Mouse (Mus musculus) retina, postnatal 7 days (tissue): Measurements from ENCODE around the gene Itga3.

ENCODE experiments used
- DNase-seq: peaks from one replicate; pipeline ENCODE4 v3.0.0-alpha.2; 2012; ENCODE audit warnings: low read depth, low spot score

Itga3 gene

DNA sequence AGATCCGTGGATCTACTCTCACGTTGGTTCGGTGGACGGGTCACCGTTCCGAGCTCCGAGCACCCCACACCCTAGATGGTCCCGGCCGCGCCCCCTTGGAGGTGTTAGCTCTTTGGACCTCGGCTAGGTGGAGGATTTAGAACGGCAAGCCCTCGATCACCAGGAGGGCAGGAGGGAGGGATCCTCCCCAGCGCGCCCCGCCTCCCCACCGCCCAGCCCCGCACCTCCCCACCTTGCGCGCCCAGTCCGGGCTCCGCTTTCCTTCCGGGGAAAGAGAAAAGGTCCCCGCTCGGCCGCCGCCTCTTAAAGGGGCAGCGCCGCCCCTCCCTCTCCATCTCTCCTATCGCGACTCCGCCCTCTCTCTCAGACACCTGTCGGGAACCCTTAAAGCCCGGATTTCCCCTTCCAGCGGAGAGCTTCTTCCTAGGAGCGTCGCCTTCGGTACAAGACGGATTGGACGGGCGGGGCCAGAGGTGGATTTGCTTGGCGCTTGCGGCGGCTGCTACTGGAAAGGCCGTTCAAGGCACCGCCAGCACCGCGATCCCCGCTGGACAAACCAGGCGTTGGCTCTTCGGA lies at the start of gene Itga3:
Itga3 (minus strand) TSS at position 266 of the 576 bp plus-strand sequence.
- peak; percentile 79 for DNase-seq

DNA sequence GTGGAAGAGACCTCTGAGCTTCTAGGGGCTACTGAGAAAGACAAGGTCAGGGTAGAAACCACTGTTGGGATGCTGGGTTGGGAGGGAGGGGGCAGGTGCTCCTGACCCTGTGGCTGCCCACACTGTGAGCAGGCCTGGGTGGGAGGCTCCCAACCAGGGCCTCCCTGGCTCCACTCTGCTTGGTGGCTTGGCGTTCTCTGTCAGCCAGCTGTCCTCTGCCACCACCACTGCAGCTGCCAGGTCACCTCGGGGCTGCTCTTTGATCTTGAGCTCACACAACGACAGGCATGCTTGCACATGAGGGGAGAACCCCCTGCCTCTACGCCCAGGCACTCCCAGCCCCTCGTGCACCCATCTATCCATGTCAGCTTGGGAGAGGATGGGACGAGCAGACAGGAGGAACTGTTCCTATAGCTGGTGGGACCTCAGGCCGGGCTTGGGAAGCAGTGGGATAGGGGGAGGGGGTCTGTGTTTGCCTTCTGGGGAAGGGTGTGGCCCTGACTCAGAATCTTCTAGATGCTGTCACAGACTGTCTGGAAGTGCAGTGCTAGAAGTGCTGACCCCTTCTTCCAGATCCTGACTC lies 48.9 kb upstream of the Itga3 start:
- DNase-seq, result no peak

GRCm38 (mm10) chr11:95122100-95122489 lies 45.5 kb upstream of the Itga3 start:
- DNase-seq, result no peak

GRCm38 (mm10) chr11:95121161-95122099 lies 44.8 kb upstream of the Itga3 start:
- DNase-seq, result no peak

DNA sequence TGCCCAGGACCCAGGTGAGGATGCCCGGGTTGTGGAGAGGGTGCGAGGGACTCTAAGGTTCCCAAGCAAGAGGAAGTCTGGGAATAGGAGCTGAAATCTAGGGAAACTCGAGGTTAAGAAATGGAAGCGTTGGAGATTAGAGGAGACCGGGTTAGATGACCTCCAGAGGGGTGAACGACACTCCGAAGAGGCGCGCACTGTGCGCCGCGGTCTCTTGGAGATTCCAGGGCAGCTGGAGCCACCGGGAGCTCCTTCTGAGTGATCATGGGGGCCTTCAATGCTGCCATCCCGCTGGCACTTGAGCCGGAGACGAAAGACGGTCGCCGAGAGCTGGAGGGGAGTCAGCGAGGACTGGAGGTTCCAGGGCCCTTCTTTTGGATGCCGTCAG lies 44.0 kb upstream of the Itga3 start:
- no peak for DNase-seq

GRCm38 (mm10) chr11:95119990-95120632 lies 43.5 kb upstream of the Itga3 start, which contains the start of gene Dlx3:
Gene Dlx3, plus strand, starts transcription at chr11:95120119.
- peak; percentile 31 for DNase-seq

- DNase-seq, result peak; percentile 62
These were observed 41.9 kb upstream of the Itga3 start for GRCm38 (mm10) chr11:95118505-95118904.

DNA sequence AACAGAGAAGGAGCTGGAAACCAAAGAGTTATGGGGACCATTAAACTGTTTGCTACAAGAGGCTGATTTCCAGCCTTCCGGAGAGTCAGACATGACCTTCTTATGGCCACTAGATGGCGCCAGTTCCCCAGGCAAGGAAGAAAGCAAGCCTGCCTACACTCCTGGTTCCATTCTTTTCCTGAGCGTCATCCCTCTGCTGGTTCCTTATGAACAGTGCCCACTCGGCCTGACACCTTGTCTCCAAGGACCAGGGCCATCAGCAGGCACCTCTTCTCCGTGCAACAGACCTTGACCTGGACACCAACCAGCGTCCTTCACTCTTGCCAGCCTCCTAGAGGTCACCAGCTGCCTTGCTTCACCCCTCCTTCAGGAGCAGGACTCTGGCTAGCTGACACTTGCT lies 40.4 kb upstream of the Itga3 start:
- peak; percentile 78 for DNase-seq

DNA sequence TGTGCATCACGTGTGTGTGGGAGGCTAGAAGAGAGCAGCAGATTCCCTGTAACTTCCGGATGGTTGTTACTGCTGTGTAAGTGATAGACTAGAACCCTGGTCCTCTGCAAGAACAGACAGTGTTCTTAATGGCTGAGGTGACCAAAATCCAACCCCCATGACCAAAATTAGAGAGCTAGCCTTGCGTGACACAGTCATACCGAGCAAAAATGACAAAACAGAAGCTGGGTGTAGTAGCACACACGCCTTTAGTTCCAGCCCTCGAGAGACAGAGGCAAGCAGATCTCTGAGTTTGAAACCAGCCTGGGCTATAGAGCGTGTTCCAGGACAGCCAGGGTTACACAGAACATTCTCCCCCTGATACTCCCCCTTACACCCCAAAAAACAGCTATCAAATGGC lies 33.5 kb upstream of the Itga3 start:
- no peak for DNase-seq

- no peak for DNase-seq
These were observed 32.4 kb upstream of the Itga3 start for GRCm38 (mm10) chr11:95109000-95109399.

GRCm38 (mm10) chr11:95106440-95107236 lies 30.0 kb upstream of the Itga3 start:
- peak; percentile 89 for DNase-seq

DNA sequence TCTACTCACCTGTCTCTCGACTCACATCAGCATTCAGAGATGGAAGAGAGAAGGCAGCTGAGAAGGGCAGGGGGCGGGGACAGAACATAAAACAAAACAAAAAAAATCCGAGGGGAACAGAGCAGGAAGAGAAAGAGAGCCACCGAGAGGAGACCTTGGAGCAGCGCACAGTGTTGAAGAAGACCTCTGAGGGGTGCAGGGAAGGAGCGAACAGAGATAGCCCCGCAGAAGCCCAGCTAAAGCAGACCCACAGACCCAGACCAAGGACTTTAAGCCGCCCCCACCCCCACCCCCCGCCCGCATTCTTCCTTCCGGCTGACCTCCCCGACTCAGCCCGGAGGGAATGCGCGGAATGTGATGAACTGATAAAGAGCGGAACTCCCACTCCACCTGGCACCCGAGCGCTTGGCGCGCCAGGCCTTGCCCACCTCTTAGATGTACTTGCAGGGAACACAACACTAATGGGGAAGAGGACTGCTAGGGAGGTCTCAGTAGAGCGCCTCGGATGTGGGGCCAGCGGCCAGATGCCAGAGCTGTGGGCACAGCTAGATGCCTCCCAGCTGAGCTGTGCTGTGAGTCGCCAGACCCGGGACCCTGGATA lies 28.8 kb upstream of the Itga3 start:
- no peak for DNase-seq

- DNase-seq, result no peak
These were observed 27.7 kb upstream of the Itga3 start for GRCm38 (mm10) chr11:95104266-95104665.

DNA sequence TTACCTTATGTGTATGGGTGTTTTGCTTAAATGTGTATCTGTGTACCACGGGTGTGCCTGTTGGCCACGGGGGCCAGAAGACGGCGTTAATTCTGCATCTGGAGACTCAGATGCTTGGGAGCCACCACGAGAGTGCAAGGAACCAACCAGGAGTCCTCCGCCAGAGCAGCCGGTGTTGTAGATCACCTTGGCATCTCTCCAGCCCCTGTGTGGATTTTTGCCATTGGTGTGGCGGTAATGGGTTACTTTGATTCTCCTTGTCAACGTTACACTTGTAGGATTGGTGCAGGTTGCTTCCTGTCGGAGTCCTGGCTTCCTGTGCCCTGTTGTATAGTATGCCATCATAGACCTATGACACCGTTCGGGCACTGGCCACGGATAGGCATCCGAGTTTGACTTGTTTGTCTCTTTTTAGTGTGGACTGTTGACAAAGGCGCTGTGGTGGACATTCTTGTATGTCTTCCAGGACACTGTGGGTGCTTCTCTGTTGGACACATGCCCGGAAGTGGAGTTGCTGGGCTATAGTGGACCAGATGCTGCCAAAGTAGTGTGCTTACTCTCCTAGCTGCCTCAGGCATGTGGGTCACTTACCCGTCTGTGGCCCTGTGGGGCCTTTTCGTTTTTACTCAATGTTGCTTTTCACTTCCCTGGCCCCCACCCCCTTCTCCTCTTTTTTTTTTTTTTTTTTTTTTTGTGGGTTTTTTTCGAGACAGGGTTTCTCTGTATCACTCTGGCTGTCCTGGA lies 25.7 kb upstream of the Itga3 start:
- no peak for DNase-seq

- DNase-seq, result no peak
These were observed 24.6 kb upstream of the Itga3 start for GRCm38 (mm10) chr11:95101071-95101788.

- DNase-seq, result no peak
These were observed 23.8 kb upstream of the Itga3 start for GRCm38 (mm10) chr11:95100393-95100792.

DNA sequence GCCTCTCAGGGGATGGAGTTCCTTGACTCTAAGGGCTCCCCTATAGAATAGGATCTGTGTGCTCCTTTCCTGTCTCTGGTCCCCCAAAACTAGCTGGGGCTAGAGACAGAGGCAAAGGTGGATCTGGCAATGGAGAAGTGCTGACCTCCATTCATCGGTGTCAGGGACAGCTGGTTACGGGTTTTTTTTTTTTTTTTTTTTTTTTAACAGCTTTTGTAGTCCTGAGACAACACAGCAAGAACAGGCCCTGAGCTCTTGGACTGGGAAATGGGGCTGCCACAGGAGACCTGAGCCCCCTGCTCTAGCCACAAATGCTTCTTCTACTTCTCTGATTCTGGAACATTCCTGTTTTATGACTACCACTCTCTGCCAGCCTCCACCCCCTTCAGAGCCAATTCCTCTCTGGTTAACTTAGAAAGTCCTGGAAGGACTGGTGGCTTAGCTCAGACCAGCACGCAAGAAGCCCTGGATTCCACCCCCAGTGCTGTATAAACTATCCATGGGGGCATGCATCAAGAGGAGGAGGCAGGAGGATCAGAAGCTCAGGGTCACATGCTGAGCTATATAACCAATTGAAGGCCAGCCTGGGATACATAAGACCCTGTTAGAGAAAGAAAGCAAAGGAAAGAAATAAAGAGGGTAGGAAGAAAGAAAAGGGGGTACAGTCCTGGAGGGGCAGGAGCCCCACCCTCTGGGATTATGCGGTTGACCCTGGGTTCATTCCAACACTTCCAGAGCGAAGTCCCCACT lies 21.9 kb upstream of the Itga3 start:
- no peak for DNase-seq

DNA sequence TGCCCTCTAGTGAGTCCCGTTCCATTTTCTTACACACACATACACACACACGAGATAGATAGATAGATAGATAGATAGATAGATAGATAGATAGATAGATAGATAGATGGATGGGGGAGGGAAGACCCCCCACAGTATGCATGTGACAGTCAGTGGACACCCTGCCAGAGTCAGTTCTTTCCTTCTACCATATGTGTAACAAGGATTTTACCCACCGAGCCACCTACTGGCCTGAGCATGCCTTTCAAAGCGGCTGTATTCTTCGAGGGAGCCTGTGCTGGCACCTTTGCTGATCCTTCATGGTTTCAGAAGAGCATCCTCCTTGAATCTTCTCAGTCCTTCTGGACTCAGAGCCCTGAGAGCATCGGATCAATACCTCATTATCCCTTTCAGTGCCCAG lies 21.3 kb upstream of the Itga3 start:
- no peak for DNase-seq
